Mouse (Mus musculus): ENCODE results near the gene Pigk.

Gene Pigk

GRCm38 (mm10) chr3:152990787-152991186 lies 276.9 kb downstream of the Pigk start:
- DNase-seq (ENCODE audit: low spot score in 2 of 2), result no peak

- DNase-seq (ENCODE audit: low spot score in 2 of 2), result no peak
Observed at GRCm38 (mm10) chr3:152993608-152994007, 279.7 kb downstream of the Pigk start.

DNA sequence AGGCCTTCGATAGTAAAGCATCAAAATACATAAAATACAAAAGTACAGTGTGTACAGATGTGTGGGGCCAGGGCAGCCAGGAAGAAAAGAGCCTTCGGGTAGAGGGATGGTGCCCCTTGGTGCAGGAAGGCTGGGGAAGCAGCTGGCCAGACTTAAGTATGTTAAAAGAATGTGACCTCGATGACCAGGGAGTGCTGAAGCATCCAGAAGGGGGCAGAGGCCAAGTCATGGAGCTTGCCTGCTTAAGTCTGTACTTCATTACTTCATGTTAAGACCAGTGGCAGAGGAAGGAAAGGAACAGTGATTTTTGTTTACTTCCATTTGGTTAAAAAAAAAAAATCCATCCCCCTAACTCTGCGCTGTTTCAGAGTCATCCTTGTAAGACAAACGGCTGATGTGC lies 284.2 kb downstream of the Pigk start:
- DNase-seq (ENCODE audit: low spot score in 2 of 2), result no peak

GRCm38 (mm10) chr3:152998901-152999300 lies 285.0 kb downstream of the Pigk start:
- DNase-seq (ENCODE audit: low spot score in 2 of 2), result no peak

DNA sequence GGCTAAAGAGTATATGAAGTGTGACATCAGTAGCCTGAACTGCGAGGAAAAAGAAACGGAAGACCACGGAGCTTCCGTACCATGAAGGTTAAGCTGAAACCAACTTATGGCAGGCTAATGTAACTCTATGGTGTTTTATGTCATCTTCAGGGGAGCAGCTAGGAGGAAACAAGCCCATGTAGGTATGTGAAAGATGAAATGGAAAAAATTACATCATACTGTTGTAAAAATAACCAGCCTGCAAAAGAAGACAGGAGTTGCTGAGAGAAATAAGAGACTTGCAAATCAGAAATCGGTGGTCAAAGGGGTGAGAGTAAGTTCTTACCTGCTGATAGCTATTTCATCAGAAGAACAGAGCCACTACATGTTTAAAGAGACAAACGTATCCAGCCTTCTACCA lies 293.0 kb downstream of the Pigk start:
- no peak for DNase-seq (ENCODE audit: low spot score in 2 of 2)

GRCm38 (mm10) chr3:153016355-153016754 lies 302.5 kb downstream of the Pigk start:
- no peak for DNase-seq (ENCODE audit: low spot score in 2 of 2)

DNA sequence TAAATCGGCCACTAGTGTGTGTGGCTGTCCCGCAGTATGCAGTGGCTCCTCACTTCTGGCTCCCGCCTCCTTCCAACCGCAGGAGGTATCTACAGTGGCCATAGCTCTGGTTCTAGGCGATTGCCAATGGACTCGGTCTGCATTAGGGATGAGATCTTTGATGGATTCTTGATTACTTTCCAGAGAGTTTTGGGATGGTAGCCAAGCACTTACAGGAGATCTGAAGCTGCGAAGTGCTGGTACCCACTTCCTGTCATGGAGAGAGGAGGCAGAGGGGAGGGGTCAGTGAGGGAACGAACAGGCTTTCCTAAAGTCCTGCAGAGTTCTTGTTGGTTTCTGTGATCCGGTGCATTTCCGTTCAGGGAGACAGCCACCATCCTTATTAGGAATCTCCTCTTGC lies 304.2 kb downstream of the Pigk start:
- no peak for DNase-seq (ENCODE audit: low spot score in 2 of 2)

- DNase-seq (ENCODE audit: low spot score in 2 of 2), result no peak
Observed at GRCm38 (mm10) chr3:153024016-153024415, 310.1 kb downstream of the Pigk start.
